Mouse (Mus musculus) activated CD4-positive, CD25-positive, alpha-beta regulatory T cell (primary cell): ENCODE results near the gene Lect2. TPM values are rescaled to one million over a fixed set of nuclear protein-coding genes. Genes with fewer than 3 reads are reported as not detected.

Source experiments
- polyA plus RNA-seq, 2 experiments: library from polyadenylated mRNA; unstranded; fragments of 100-300 nt; shearing (Covaris generic); gene quantifications; one replicate each; pipeline ENCODE4 v1.2.1; 2017

Gene Lect2
- not detected for polyA plus RNA-seq

DNA sequence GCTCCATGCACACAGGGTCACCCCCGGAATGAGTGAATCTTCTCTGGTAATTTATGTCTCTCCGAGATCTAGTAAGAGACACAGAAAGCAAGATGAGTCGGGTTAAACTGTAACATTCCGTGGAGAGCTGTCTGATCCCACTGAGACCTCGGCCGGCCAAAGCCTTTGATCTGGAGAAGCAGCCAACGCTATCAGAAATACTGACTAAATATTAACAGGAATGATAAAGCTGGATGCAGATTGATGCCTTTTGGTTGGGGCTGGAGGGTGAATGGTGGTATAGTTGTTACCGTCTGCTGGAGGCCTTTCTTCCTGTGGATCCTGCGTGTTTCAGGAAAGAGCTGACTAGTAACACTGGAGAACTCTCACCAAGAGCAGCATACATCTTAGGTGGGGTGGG lies at the start of gene Lect2:
Gene Lect2 (minus strand): TSS at position 102 of the 400 bp plus-strand sequence.

DNA sequence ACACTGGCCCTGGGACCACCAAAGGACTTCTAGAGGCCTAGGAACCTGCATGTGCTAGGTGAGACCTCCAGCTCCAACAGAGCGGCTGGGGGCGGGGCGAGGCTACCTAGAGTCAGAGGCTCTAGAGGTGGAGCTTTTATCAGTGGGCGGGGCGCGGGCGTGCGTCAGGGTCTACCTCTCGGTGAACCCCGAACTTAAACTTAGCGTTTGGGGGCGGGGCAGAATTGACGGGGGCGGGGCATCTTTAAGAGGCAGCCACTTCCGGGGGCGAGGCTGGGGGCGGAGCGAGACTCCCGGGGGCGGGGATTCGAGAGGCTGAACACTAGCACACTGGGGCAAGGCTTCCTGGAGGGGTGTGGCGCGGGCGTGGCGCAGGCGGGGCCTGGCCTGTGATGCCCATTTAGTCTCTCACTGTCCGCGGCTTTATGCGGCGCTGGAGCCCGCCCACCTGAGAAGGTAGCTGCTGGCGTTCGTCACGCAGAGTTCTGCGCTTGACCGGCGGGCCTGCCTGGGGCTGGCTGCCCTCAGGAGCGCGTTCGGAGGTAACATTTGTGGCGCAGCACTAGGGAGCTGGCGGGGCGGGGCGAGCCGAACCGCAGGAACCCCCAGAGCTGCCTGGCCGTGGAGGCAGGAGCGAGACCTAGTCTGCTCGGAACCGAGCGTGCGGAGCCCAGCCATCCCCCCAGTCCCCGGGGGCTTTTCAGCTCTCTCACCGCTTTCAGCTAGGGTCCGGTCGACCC lies 26.1 kb downstream of the Lect2 start, which contains the start of gene Fbxl21:
Gene Fbxl21 (plus strand): TSS at position 392 of the 740 bp plus-strand sequence.

Other genes starting within 250 kb of the Lect2 start
- gene Gm3045, start 121.9 kb downstream of the Lect2 start, polyA plus RNA-seq, result not detected
- gene Slc25a48, start 110.1 kb downstream of the Lect2 start, polyA plus RNA-seq, result not detected
- gene Il9, start 66.3 kb downstream of the Lect2 start, polyA plus RNA-seq, result not detected
- gene Fbxl21, start 26.0 kb downstream of the Lect2 start, polyA plus RNA-seq, result 1 to 10 TPM in 1 of 2 experiments, under 1 TPM in 1; 0.70 to 1.1 TPM
- 1 to 10 TPM; 1.1 to 7.5 TPM for gene Tgfbi, start 61.0 kb upstream of the Lect2 start, polyA plus RNA-seq
- gene Smad5, start 154.5 kb upstream of the Lect2 start, polyA plus RNA-seq, result 10 to 100 TPM; 13.5 to 13.7 TPM
- not detected for gene Gm45623, start 205.3 kb upstream of the Lect2 start, polyA plus RNA-seq